Comparison of ENCODE assay signal across 8 mouse cellular contexts in genomic region chr8:100942680-100943427, GRCm38 (mm10).
DNase-seq lines count a peak whose midpoint lies in the region; ATAC-seq and TF ChIP-seq lines count a peak whose summit lies in the region.
"Had no signal": no experiment of that assay in that cellular context is flagged by ENCODE, and none has a peak within 500 bp of the region (broad histone marks: within the 10 kb centered on the region; RNA-seq: fewer than 3 reads in every experiment).

No protein-coding gene starts in this region.

- no peak overlapping the region for H3K4me2 ChIP-seq in limb, embryonic 13.5 days (replicated peaks)
- H3K4me2 ChIP-seq: limb, embryonic 12.5 days had no signal

- no peaks in the 10 kb centered on the region for H3K79me2 ChIP-seq in MEL (ENCODE audit: control insufficient read depth, insufficient read depth, low read length, poor library complexity)

- no peaks in the 10 kb centered on the region for H3K36me3 ChIP-seq in MEL (ENCODE audit: control insufficient read depth in 1 of 2, insufficient read depth in 2 of 2, low read length in 2 of 2)
- no peaks in the 10 kb centered on the region for H3K36me3 ChIP-seq in limb, embryonic 13.5 days
- H3K36me3 ChIP-seq: limb, embryonic 12.5 days had no signal

- peak; percentile 13 for DNase-seq in 416B (ENCODE audit: low read depth)
- no peak for DNase-seq in MEL (ENCODE audit: low read depth, low spot score)
- DNase-seq in frontal cortex, postnatal 36 days (ENCODE audit: low spot score in 2 of 2): peak; percentile 36 to 79
- no peak for DNase-seq in ovary, adult 18-20 months (ENCODE audit: low spot score)
- no peak for DNase-seq in adrenal gland, postnatal 25 days

- no peak for TF ChIP-seq EP300 in MEL (IDR thresholded peaks at IDR 0.05; ENCODE audit: low read depth in 1 of 2, low read length in 2 of 2)

- H3K27me3 ChIP-seq in MEL (ENCODE audit: control insufficient read depth in 1 of 2, insufficient read depth in 2 of 2, low read length in 2 of 2): no peaks in the 10 kb centered on the region
- no peaks in the 10 kb centered on the region for H3K27me3 ChIP-seq in limb, embryonic 13.5 days
- H3K27me3 ChIP-seq: limb, embryonic 12.5 days had no signal

- no peak overlapping the region for H3K4me3 ChIP-seq in MEL (ENCODE audit: control insufficient read depth in 1 of 2, insufficient read depth in 1 of 2, low read depth in 2 of 2, low read length in 2 of 2)
- H3K4me3 ChIP-seq in limb, embryonic 13.5 days: no peak overlapping the region
- H3K4me3 ChIP-seq: limb, embryonic 12.5 days had no signal

- H3K27ac ChIP-seq in MEL (ENCODE audit: control insufficient read depth, low read depth, low read length): no peak overlapping the region
- H3K27ac ChIP-seq in limb, embryonic 13.5 days: no peak overlapping the region
- H3K27ac ChIP-seq: limb, embryonic 12.5 days had no signal

- peak; percentile 5 for TF ChIP-seq RAD21 in MEL (IDR thresholded peaks at IDR 0.05; ENCODE audit: low read depth, low read length)

- WGBS in limb, embryonic 13.5 days: 70% methylated on average over 6 of the region's 6 CpGs

- TF ChIP-seq CTCF in MEL (IDR thresholded peaks at IDR 0.05 in 2 of 3, conservative IDR thresholded peaks at IDR 0.05 in 1 of 3; ENCODE audit: control insufficient read depth in 1 of 3, insufficient read depth in 1 of 3, low read depth in 2 of 3, low read length in 3 of 3, poor library complexity in 1 of 3, severe bottlenecking in 1 of 3): no peak; a peak in 1 of 6 replicates

- H3K4me1 ChIP-seq in MEL (ENCODE audit: control insufficient read depth in 1 of 2, insufficient read depth in 2 of 2, low read length in 2 of 2): no peaks in the 10 kb centered on the region
- no peaks in the 10 kb centered on the region for H3K4me1 ChIP-seq in limb, embryonic 13.5 days
- H3K4me1 ChIP-seq: limb, embryonic 12.5 days had no signal

- H3K9me3 ChIP-seq in MEL (replicated peaks; ENCODE audit: insufficient read depth, low read length): no peaks in the 10 kb centered on the region
- H3K9me3 ChIP-seq in limb, embryonic 13.5 days: no peaks in the 10 kb centered on the region
- H3K9me3 ChIP-seq: limb, embryonic 12.5 days had no signal

- no peak overlapping the region for H3K9ac ChIP-seq in MEL (ENCODE audit: control insufficient read depth, low read depth, low read length, poor library complexity, severe bottlenecking)
- H3K9ac ChIP-seq in limb, embryonic 13.5 days: no peak overlapping the region
- H3K9ac ChIP-seq: limb, embryonic 12.5 days had no signal

- peak; percentile 77 for ATAC-seq in limb, embryonic 13.5 days (ENCODE audit: low FRiP score, low read depth)
- no peak for ATAC-seq in megakaryocyte, adult 5-6 weeks (ENCODE audit: poor library complexity, severe bottlenecking)

- no peak for TF ChIP-seq POLR2A in MEL (IDR thresholded peaks at IDR 0.05; ENCODE audit: control insufficient read depth in 1 of 2, insufficient read depth in 1 of 2, low read depth in 1 of 2, low read length in 2 of 2, poor library complexity in 1 of 2)

TF ChIP-seq in MEL, 35 proteins besides CTCF, POLR2A, EP300 and RAD21:
- no peak for TF ChIP-seq USF1 (IDR thresholded peaks at IDR 0.05; ENCODE audit: low read depth, low read length)
- no peak for TF ChIP-seq UBTF (IDR thresholded peaks at IDR 0.05; ENCODE audit: borderline replicate concordance, insufficient read depth, low read depth, low read length)
- no peak for TF ChIP-seq MXI1 (IDR thresholded peaks at IDR 0.05; ENCODE audit: low read depth, low read length)
- no peak for TF ChIP-seq BHLHE40 (IDR thresholded peaks at IDR 0.05; ENCODE audit: borderline replicate concordance, low read depth, low read length)
- no peak for TF ChIP-seq MEF2A (IDR thresholded peaks at IDR 0.05; ENCODE audit: extremely low read depth, insufficient replicate concordance, low read depth, low read length, poor library complexity, severe bottlenecking)
- TF ChIP-seq MAX (IDR thresholded peaks at IDR 0.05; ENCODE audit: low read length): no peak
- no peak for TF ChIP-seq RCOR1 (IDR thresholded peaks at IDR 0.05; ENCODE audit: low read depth, low read length)
- no peak for TF ChIP-seq TBP (IDR thresholded peaks at IDR 0.05; ENCODE audit: low read depth, low read length)

Comparison
In these comparisons a context has a peak if more than half of its experiments do, and no peak if none do; other contexts are left out.
1. DNase-seq: peak in 416B (single experiment) and frontal cortex, postnatal 36 days (2 of 2); none in MEL (single experiment), ovary, adult 18-20 months (single experiment) and adrenal gland, postnatal 25 days (single experiment).